ENCODE assay signal across 19 mouse cellular contexts in genomic region chr1:82328033-82328775, GRCm38 (mm10).
"Had no signal": no experiment of that assay in that cellular context is flagged by ENCODE, and none has a peak within 500 bp of the region (broad histone marks: within the 10 kb centered on the region; RNA-seq: fewer than 3 reads in every experiment).

No protein-coding gene starts in this region.

- H3K9ac ChIP-seq: liver, embryonic 14.5 days; lung, embryonic 14.5 days; neural tube, embryonic 13.5 days; stomach, embryonic 15.5 days had no signal

- H3K4me2 ChIP-seq: lung, embryonic 14.5 days; neural tube, embryonic 13.5 days; stomach, embryonic 15.5 days had no signal

- H3K36me3 ChIP-seq: midbrain, embryonic 10.5 days; neural tube, embryonic 13.5 days; stomach, embryonic 15.5 days had no signal

- H3K27me3 ChIP-seq: megakaryocyte, embryonic 14.5 days; neural tube, embryonic 13.5 days; stomach, embryonic 15.5 days had no signal

- H3K4me3 ChIP-seq: left cerebral cortex, adult 2 months; megakaryocyte, embryonic 14.5 days; midbrain, embryonic 10.5 days; neural tube, embryonic 13.5 days; stomach, embryonic 15.5 days had no signal

- H3K4me1 ChIP-seq: megakaryocyte, embryonic 14.5 days; stomach, embryonic 15.5 days had no signal

- H3K27ac ChIP-seq: kidney, postnatal 0 days; left cerebral cortex, adult 2 months; liver, embryonic 14.5 days; midbrain, embryonic 10.5 days; neural tube, embryonic 13.5 days; stomach, embryonic 15.5 days had no signal

- DNase-seq: kidney, adult 2 months; kidney, postnatal 36 days; layer of hippocampus, postnatal 36 days; lung, embryonic 14.5 days; lung, postnatal 36 days; midbrain, embryonic 14.5 days; retina, postnatal 1 day; right cerebral cortex, postnatal 25 days; spleen, adult 18-20 months; thymus, postnatal 25 days had no signal

- ATAC-seq: intestine, embryonic 16.5 days; lung, postnatal 0 days had no signal

- H3K9me3 ChIP-seq: midbrain, embryonic 10.5 days; neural tube, embryonic 13.5 days; stomach, embryonic 15.5 days had no signal
